Mouse (Mus musculus): ENCODE measurements at regions not wholly inside any gene's neighbourhood (a gene's known extent, or its start where the extent isn't known, plus 50 kb on each side); places are given as distances from the start of the nearest gene placed in this dataset.

GRCm38 (mm10) chr13:53904471-53904870 lies 151.0 kb downstream of the Drd1 start:
- no peak for TF ChIP-seq POLR2A (IDR thresholded peaks at IDR 0.05; ENCODE audit: control insufficient read depth, low read depth, low read length)
- no peak for TF ChIP-seq CTCF (IDR thresholded peaks at IDR 0.05; ENCODE audit: control insufficient read depth, insufficient read depth, insufficient replicate concordance, low read depth, low read length)
